Mouse (Mus musculus) midbrain, embryonic 13.5 days (tissue): Measurements from ENCODE around the gene Caskin2. TPM values are rescaled to one million over a fixed set of nuclear protein-coding genes. Genes with fewer than 3 reads are reported as not detected.

Experiments
- microRNA-seq: library from miRNA; unstranded; fragments of <30 nt; microRNA quantifications from one replicate; pipeline ENCODE4, GENCODE M21; 2016
- polyA plus RNA-seq: library from polyadenylated mRNA; unstranded; fragments of >200 nt; fragmentation: Nextera tagmentation; extraction: Ambion mirVana; gene quantifications from 2 replicates; pipeline ENCODE4 v1.2.1, GENCODE M21; 2015

The Caskin2 gene
- polyA plus RNA-seq, 1 experiment from 2014 or later = 12.3 TPM

Small RNA genes lying within 50 kb of the gene (microRNA-seq; reads per million reads assigned to microRNA genes)
- gene Mir5621 = 2.3 reads per million, percentile 5 among the genes with 10 or more reads in this experiment

Other genes starting within 250 kb of the Caskin2 start
- gene Nup85, start 249.2 kb downstream of the Caskin2 start, polyA plus RNA-seq = 130 TPM in 2 replicates
- gene Mrps7, start 209.7 kb downstream of the Caskin2 start, polyA plus RNA-seq = 77.6 and 78.8 TPM in 2 replicates
- gene Gga3, start 209.6 kb downstream of the Caskin2 start, polyA plus RNA-seq = 31.8 and 38.1 TPM in 2 replicates
- 8.8 and 10.5 TPM in 2 replicates for gene Mif4gd, start 200.7 kb downstream of the Caskin2 start, polyA plus RNA-seq
- gene Slc25a19, start 185.3 kb downstream of the Caskin2 start, polyA plus RNA-seq = 32.6 and 35.4 TPM in 2 replicates
- 165 and 176 TPM in 2 replicates for gene Grb2, start 105.0 kb downstream of the Caskin2 start, polyA plus RNA-seq
- 29.9 and 31.0 TPM in 2 replicates for gene Tmem94, start 48.2 kb downstream of the Caskin2 start, polyA plus RNA-seq
- gene Tsen54, start 1.1 kb upstream of the Caskin2 start, polyA plus RNA-seq = 24.8 and 25.8 TPM in 2 replicates
- gene Llgl2, start 10.4 kb upstream of the Caskin2 start, polyA plus RNA-seq = 0.66 and 0.76 TPM in 2 replicates
- 0.08 and 0.27 TPM in 2 replicates for gene Myo15b, start 44.8 kb upstream of the Caskin2 start, polyA plus RNA-seq
- 0.97 and 1.4 TPM in 2 replicates for gene Smim5, start 86.3 kb upstream of the Caskin2 start, polyA plus RNA-seq
- gene Smim6, start 98.4 kb upstream of the Caskin2 start, polyA plus RNA-seq = 0.84 and 0.93 TPM in 2 replicates
- 52.7 and 53.8 TPM in 2 replicates for gene Sap30bp, start 119.6 kb upstream of the Caskin2 start, polyA plus RNA-seq
- 28.3 and 29.2 TPM in 2 replicates for gene Recql5, start 119.8 kb upstream of the Caskin2 start, polyA plus RNA-seq
- 0.15 and 0.43 TPM in 2 replicates for gene Itgb4, start 161.1 kb upstream of the Caskin2 start, polyA plus RNA-seq
- gene Galk1, start 199.1 kb upstream of the Caskin2 start, polyA plus RNA-seq = 49.2 and 58.9 TPM in 2 replicates
- gene H3f3b, start 214.3 kb upstream of the Caskin2 start, polyA plus RNA-seq = 2,611 and 2,977 TPM in 2 replicates
- 41.1 and 43.7 TPM in 2 replicates for gene Unk, start 216.7 kb upstream of the Caskin2 start, polyA plus RNA-seq